Mouse (Mus musculus) c-Kit-positive CD71-negative TER-119-negative erythroid progenitor cells, embryonic 14.5 days (primary cell): Measurements from ENCODE around the gene Rbm38.

Experiments used
- DNase-seq: peaks from one replicate; pipeline ENCODE4 v3.0.0-alpha.2; 2013; ENCODE audit warnings: low read depth

Gene Rbm38

DNA sequence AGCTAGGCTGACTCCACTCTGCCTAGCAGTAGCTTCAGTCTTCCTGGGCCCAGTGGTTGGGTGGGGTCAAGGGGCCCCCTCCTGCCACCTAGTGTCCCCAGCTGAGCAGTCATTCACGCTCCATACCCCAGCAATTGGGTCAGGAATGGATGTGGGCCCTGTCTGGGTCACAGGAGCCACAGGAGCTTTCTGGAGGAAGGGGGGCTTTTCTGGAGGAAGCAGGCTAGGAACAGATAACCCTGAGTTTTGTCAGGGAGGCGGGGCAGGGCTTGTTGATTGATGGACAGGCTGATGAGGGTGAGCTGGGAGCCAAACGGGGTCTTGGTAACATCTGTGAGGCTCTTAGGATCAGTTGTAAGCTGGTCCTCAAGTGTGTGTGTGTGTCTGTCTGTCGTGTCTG is 16.3 kb downstream of the Rbm38 start:
- DNase-seq: no peak

DNA sequence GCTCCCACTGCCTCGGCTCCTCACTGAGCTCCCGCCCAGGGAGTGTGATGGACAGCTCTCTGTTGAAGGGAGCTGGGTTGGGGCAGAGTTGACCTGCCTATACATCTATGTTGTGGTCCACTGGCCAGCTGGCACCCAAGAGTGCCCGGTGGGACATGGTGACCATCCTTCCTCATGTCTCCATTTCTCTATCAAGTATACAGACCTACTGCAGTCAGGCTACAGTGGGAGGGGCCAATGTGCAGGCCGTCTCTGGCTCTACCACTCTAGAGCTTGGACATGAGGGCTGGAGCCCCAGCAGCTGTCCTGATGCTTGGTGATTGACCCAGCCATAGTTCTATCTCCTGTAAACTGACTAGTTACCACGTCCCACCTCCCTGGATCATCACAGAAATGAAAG is 17.0 kb downstream of the Rbm38 start:
- no peak for DNase-seq

DNA sequence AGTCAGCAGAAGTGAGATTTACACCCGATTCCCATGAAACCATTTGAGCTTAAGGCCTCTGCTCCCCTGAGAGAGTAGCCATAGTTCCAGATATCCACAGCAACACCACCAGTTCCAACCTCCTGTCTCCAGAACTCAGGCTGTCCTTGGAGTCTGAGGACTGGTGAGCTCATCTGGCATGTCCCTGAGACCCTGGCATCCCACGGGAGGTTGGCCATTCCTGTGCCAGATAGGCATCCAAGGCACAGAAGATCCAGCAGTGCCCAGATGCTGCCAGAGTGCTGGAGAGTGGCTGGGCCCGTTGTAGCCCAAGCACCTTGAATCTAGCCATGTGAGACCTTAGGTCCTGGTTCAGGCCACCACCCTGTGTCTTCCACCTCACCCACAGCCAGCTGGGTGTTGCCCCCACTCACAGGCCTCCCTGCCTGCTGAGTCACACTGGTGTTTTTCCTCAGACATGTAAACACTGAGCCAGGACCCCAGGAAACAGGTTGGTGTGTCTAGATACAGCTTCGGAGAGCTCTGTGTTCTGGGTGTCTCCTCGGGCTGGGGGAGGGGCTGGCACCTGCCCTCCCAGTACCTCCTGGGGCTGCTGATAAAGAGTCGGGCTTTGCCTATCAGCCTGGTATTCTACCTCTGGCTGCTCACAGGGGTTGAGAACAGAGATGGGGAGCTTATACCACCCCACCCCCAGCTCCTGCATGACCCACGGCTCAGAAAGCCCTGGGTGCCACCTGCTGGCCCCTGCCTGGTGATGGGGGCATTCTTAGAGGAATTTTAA is 17.7 kb downstream of the Rbm38 start:
- no peak for DNase-seq

DNA sequence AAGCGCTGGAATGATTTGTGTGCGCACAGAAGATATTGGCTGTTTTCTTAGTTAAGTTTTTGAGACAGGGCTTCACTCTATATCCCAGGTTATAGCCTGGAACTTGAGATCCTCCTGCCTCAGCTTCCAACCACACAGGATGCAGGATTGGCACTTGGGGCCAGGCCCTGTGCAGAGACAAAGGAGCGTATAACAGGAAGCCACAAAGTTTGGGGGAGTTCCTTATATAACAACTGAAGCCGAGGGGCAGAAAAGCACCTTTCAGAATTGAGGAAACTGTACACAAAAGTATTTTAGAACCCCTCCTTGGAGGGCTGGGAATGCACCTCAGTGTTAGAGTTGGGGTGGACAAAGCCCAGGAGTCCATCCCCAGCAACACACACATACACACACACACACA is 18.7 kb downstream of the Rbm38 start:
- DNase-seq: no peak

DNA sequence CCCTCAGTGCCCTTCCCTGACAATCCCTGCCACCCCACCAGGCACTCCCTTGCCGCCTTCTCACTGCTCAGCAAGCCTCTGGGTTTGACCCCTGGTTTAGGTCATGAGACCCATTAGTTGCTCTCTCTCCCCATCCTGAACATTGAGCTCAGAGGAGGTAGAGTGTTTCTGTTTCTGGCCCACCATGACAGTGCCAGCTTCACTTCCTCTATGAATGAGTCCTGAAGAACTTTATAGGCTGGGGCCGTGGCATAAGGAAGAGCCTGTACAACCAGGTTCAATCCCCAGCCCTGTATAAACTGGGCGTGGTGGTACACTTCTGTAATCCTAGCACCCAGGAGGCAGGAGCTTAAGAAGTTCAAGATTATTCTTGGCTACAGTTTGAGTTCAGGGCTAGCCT is 20.5 kb downstream of the Rbm38 start:
- DNase-seq: no peak

DNA sequence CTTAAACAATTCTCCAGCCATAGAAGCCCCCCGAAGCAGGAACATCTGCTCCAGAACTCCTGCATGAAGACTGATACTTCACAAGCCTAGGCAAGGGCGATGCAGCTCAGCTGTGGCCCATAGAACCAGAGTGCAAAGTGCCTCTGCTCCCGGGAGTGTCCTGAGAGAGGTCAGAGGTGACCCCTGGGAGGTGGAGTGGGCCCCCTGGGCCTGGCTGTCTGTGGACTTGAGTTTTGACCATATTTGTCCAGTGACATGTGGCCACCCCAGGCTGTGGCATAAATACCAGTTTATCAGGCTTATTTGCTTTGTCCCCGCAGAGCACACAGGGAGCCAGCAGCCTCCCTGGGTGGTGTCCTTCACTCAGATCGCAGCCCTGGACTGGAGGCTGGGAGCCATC is 20.9 kb downstream of the Rbm38 start:
- no peak for DNase-seq

DNA sequence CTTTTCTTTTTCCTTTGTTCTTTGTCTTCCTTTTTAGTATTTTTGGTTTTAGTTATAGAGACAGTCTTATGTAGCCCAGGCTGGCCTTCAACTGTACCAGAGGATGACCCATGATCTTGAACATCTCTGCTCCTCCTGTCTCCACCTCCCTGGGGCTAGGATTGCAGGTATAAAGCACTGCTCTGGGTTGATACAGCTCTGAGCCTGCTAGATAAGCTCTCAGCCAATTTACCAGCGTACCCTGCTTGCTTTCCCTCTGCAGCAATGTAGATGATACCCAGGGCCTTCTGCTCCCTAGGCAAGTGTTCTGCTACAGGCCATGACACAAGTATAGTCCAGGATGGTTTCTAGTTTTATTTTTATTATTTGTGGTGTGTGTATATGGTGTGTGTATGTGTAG is 21.6 kb downstream of the Rbm38 start:
- no peak for DNase-seq

DNA sequence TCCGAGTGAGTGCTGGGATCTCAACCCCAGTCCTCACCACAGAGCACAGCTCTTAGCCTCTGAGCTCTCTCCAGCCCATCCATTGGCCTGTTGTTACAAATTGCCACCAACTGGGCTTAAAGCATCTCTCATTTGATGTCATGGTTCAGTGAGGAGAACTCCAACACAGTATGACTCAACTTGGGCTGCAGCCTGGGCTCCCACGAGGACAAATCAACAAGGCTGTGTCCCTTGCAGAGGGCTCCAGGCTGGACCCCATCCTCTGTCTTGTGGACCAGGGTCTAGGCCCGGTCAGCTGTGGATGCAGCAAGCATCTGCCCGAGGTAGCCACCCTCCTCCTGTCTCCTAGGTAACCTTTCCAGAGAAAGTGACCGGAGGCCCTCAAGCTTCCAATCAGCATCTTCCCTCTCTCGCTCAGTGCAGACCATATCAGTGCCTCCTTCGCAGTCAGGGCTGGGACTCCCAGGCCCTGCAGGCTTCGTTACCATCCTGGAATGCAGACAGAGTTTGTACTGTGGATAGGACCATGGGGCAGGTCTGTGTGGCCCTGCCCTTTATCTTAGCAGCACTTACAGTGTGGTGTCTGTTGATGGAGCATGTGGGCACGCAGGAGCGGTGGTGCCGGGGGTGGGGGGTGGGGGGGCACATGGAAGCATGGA is 22.3 kb downstream of the Rbm38 start:
- no peak for DNase-seq

DNA sequence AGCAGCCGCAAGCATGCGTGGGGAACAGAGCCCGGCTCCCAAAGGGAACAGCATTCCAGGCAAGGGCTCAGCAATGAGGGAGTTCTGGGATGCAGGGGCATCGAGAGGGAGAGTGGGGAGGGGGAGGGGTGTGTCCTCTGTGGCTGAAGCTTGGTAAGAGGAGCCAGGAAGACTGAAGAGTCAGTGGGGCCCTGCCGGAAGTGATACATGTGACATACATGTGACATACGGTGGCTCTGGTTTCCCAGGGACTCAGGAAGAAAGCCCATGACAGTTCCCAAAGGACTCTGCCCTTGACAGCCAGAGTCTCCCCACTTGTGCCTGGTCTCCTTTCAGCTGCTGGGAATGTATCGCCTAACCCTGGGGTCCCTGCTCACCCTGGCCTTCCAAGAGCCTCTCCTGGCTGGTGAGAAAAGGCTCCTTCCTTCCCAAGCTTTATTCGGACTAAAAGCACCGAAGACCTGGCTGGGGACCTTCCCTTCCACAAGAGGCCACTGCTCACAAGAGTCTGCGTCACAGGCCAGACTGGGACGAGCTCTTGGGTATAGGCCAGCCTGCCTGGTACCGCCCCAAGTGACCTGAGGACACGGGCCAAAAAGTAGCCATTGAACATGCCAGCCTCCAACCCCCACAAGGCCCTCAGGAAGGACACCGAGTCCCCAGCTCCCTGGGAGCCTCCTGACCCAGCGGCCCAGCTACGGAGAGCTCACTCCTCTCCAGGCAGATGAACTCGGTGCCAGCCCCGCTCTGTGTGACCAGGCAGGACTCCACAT is 24.1 kb downstream of the Rbm38 start:
- DNase-seq: no peak

DNA sequence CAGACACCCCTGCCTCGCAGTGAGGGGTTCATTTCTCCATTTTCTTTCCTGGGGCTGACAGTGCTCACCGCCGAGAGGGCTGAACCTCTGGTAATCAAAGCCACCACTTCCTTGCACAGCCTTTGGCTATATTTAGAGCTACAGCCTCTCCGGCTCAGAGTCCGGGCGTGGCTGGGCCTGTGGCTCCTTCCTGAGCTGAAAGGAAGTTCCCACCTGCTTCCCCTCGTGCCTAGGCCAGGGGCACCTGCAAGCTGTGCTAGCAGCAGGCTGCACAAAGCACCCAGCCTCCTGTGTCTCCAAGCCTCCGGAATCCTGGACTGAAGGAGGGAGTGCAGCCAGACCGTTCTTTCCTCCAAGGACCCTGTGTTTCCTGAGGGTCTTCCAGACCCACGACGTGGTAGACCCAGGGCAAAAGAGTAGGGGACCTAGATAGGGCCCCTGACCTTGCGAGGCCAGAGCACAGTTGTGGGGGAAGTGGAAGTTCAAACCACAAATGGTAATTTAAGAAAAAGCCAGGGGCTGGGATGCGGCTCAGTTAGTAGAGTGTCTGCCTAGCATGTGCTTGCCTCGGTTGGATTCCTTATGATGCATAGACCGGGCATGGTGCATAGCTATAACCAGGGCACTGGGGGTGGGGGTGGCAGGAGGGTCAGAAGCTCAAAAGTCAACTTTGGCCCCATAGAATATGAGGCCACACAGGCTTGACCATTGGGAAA is 26.4 kb downstream of the Rbm38 start:
- no peak for DNase-seq

DNA sequence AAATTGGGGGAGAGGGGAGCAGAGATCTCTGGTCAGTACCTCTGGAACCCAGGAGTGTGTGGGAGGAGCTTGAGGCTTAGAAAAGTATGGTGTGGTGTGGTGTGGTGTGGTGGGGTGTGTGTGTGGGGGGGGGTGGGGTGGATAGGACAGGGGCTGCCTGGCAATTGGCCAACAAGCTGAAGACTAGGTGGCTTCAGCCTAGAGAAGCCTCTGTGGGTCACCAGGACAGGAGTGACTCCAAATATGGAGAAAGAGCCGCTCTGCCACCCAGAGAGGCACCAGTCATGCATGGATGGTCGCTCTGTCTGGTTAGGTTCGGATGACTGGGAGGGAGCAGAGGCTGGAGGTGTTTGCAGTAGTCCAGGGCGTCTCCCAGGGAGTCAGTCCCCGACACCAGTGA is 27.2 kb downstream of the Rbm38 start:
- no peak for DNase-seq

DNA sequence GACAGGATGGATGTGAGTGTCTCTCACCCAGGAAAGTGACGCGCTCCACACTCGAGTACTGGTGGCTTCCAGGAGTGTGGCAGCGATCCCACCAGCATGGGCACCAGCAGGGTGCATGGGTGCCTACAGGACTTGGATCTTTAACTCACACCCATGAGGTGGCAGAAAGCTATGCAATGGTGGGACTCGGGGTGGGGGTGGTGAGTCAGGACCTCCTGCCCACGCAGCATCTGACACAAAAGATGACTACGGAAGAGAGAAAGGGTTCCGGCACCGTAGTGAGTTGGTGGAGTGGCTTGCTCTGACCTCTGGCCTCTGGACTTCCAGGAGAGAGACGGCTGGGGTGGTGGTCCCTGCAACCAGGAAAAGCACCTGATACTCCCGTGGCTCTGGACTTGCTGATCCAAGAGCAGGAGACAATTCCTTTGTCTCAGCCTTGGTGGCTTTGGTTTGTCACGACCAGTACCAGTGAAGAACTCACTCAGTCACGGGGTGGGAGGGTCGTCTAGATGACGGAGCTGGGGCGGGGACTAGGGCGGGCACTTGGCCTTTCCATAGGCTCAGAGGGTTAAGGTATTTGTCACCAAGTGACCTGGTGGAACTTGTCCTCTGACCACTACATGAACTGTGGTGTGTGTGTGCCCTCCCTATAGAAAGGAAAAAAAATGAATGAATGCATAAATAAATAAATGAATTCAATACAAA is 27.9 kb downstream of the Rbm38 start:
- no peak for DNase-seq

DNA sequence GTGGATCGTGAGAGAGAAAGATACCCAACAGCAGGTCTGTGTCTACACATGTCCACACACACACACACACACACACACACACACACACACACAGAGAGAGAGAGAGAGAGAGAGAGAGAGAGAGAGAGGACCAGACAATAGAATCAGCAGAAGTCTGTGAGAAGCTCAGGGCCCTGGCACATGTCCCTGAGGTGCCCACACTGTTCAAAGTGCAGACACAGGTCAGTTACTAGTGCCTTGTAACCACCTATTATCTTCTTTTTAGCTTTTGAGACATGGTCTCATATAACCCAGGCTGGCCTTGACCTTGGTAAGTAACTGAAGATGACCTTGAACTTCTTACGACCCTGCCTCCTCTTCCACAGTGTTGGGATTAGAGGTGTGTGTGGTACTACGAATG is 28.9 kb downstream of the Rbm38 start:
- no peak for DNase-seq

DNA sequence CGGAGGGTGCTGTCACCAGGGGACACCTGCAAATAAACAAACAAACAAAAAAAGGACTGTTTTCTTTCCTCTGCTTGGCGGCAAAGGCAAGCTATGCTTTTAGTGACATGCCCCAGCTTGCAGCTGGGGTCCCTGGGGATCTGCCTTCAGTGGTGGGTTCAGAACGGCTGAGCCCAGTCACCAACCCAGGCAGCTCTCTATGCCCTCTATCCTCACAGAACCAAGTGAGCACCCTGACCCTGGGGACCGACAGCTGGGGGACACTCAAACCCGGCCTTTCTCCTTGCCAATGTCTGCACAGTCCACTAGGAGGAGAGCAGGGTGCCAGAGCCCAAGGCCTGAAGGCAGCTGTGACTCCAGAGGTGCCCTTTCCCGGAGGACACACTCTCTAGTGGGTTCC is 29.5 kb downstream of the Rbm38 start:
- no peak for DNase-seq

DNA sequence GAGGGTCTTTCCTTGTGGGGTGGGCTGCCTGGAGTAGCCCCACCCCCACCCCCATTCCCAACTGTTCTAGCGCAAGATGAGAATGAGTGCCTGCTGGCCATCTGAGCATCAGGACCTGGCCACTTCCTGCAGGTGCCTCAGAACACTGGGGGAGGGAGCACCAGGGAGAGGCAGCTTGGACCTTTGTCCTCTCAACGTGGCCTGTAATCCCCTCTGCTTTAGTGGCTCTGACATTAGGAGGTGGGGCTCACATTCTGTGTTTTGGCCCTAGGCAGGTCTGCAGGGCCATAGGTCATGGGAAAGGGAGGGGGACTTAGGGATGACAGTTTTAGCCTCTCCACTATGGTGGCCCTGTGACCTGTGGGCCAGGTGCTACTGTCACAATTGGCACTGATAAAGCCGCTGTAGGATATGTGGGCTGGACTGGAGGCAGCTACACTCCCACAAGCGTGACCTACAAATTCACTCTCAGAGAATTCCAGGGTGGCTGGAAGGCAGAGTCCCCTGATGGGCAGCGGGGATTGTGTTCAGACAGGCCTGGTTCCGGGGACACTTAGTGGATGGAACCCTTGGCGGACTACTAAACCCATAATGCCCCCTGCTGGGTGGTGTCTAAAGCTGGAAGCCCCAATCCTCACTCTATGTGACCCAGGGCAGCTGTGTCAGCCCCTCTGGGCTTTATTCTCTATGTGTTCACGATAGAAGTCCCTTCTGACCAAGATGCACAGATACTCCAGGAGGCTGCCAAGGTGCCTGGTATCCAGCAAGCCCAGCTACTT is 30.5 kb downstream of the Rbm38 start:
- DNase-seq: no peak

DNA sequence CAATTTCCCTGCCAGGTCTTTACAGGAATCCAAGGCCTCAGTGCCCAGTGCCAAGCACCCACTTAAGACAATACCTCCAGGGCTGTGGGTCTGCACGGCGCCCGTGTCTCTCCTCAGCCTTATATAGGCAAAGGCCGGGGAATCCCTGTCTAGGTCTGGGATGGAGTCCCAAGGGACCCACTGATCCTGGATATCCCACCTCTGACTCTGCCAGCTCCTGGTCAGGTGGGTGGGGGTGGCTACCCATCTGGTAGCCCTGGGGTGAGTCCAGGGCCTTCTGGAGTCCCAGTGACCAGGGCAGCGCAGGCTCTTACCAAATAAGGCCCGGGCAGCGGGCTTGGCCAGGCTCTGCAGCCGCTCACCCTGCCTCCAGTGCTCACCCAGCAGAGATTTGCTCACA is 32.6 kb downstream of the Rbm38 start:
- no peak for DNase-seq

DNA sequence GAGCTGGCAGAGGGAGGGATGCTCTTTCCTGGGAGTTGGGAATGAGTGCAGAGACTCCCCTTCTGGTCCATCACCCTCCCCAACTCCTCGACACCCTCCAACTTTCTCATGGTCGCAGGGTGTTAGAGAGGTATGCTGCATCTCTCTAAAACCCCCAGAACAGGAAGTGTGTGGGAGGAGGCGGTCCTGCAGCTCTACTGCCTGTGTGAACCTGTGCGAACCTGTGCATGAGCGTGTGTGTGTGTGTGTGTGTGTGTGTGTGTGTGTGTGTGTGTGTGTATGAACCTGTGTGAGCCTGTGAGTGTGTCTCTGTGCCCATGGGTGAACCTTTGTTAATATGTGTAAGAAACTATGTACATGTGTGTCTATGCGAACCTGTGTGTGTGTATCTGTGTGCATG is 33.5 kb downstream of the Rbm38 start:
- no peak for DNase-seq

DNA sequence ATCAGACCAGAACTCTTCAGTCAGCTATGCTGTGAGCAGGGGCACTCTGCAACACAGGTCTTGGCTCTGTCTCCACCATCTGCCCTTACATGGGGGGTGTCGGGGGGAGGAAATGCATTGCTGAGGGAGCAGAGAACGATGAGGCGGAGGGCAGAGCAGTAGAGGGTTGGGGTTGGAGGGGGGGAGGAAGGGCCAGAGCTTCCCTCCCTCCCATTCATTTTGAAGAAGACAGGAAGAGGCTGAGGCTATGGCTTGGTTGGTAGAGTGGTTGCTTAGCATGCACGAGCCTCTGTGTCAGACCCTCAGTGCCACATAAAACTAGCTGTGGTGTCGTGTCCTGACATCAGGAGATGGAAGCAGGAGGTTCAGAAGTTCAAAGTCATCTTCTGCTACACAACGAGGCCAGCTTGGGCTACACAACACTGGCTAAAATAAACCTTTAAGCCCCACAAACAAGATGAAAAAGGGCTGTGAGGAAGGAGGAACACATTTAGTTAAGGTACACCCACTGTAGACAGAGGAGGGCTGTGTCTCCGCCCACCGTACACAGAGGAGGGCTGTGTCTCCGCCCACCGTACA is 36.1 kb downstream of the Rbm38 start:
- no peak for DNase-seq

DNA sequence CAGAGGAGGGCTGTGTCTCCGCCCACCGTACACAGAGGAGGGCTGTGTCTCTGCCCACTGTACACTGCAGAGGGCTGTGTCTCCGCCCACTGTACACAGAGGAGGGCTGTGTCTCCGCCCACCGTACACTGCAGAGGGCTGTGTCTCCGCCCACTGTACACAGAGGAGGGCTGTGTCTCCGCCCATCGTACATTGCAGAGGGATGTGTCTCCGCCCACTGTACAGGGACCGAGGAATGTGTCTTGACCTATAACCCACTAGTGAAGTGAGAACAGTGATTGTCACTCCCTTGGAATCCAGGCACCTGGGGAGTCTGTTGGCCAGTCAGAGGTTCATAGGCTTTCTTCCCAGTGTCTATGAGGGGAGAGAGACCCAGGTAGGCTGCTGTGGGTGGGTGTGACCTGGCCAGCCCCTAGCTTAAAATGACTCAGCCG is 36.6 kb downstream of the Rbm38 start:
- no peak for DNase-seq

DNA sequence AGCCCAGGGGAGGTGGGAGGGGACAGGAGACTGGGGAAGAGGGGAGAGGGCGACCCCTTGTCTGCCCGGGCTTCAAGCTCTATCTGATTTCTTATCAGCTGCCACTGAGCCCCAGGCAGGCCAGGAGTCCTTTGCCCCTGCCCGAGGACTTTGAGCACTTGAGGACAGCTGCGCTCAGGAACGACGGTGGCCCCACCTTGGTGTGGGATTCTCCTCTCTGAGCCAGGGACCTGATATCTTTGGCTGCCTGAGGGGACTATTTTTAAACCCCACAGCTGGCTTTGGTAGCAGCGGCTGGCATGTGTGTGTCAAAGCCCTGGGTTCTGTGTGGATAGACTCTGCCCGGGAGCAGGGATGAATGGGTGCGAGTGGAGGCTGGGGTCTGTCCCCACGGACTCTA is 37.3 kb downstream of the Rbm38 start:
- DNase-seq: no peak

DNA sequence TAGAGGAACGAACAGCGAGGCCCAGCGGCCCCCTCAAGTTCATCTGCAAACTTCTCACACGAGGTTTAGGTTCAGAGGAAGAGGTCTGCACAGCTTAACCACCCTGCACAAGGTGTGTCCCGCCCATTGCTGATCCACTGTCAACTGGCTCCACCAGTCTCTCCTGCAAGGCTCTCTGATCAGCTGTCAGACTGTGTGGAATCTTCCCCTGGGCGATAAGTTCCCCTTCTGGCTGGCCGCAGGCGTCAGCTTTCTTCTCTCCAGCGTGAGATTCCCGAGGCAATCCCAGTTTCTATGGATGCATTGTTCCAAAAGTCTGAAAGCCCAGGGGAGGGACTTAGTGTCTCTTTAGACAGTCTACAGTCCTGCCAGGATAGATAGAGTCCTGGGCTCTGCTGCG is 38.0 kb downstream of the Rbm38 start:
- no peak for DNase-seq
